Mouse (Mus musculus) liver, embryonic 13.5 days (tissue): ENCODE measurements at regions not wholly inside any gene's neighbourhood (a gene's known extent, or its start where the extent isn't known, plus 50 kb on each side); places are given as distances from the start of the nearest gene placed in this dataset.

Experiments used
- ATAC-seq: fragments of 200-750 bp; cut with Nextera tagmentation; 2 replicates; pipeline ENCODE4 v1.8.0; 2017; ENCODE audit warnings: low read depth, mild to moderate bottlenecking, moderate number of reproducible peaks, moderate library complexity
- DNase-seq: peaks from one replicate; pipeline ENCODE4 v3.0.0; 2022
- H3K27ac ChIP-seq: fragments of 300-500 bp; sonication (generic); 2 replicates; pipeline ENCODE4 v1.5.1; 2015; ENCODE audit warnings: moderate library complexity, mild to moderate bottlenecking, inconsistent platforms
- H3K27me3 ChIP-seq: fragments of 300-500 bp; sonication (generic); 2 replicates; pipeline ENCODE4 v1.6.1; 2015; ENCODE audit warnings: mild to moderate bottlenecking, inconsistent platforms
- H3K36me3 ChIP-seq: fragments of 300-500 bp; sonication (generic); 2 replicates; pipeline ENCODE4 v1.6.1; 2015; ENCODE audit warnings: mild to moderate bottlenecking, inconsistent platforms
- H3K4me1 ChIP-seq: fragments of 300-500 bp; sonication (generic); replicated peaks from 2 replicates; pipeline ENCODE4 v1.6.1; 2015; ENCODE audit warnings: inconsistent platforms
- H3K4me2 ChIP-seq: fragments of 300-500 bp; sonication (generic); 2 replicates; pipeline ENCODE4 v1.6.1; 2015; ENCODE audit warnings: inconsistent platforms, mild to moderate bottlenecking, moderate library complexity
- H3K4me3 ChIP-seq: fragments of 300-500 bp; sonication (generic); replicated peaks from 2 replicates; pipeline ENCODE4 v1.5.1; 2015; ENCODE audit warnings: mild to moderate bottlenecking, inconsistent platforms
- H3K9ac ChIP-seq: fragments of 300-500 bp; sonication (generic); 2 replicates; pipeline ENCODE4 v1.6.1; 2015; ENCODE audit warnings: mild to moderate bottlenecking, inconsistent platforms
- H3K9me3 ChIP-seq: fragments of 300-500 bp; sonication (generic); replicated peaks from 2 replicates; pipeline ENCODE4 v1.6.1; 2016; ENCODE audit warnings: inconsistent platforms
- WGBS: fragments of 180-500 bp; shearing (Covaris S2); methylation state at CpG from one replicate; pipeline ENCODE4 v1.1.7; 2015; ENCODE audit not compliant: insufficient replicate concordance; 5-methylcytosine and 5-hydroxymethylcytosine counted together

DNA sequence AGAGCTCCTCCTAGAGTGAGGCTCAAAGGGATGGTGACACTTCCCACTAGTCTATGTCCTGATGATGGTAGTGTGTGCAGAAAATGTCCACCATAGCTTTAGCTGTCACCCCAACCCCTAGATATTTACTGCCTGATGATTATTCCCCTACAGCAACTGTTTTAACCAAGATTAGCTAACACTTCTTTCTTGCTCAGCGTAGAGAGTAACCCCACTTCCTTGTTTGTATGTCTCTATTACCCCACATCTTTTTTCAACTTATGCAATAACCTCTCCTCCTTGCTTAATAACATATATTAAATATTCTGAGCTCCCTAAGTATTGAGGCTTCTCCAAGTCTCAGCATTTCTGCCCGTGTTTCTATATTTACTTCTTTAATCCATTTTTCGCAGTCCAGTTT is 404.2 kb upstream of the Cntn3 start:
- Histone ChIP-seq H3K27ac (no peak overlapping the region), H3K4me2 (no peak overlapping the region), H3K27me3 (no peaks in the 10 kb centered on the region), H3K9ac (no peak overlapping the region), H3K4me1 (no peaks in the 10 kb centered on the region), H3K36me3 (no peaks in the 10 kb centered on the region), H3K9me3 (0 out of 2 replicates have a peak, but pooled peaks cover 3% of the 10 kb centered on the region), H3K4me3 (no peak overlapping the region)
- no peak for DNase-seq
- 60% methylated on average over 3 of the region's 3 CpGs for WGBS
- ATAC-seq = no peak

DNA sequence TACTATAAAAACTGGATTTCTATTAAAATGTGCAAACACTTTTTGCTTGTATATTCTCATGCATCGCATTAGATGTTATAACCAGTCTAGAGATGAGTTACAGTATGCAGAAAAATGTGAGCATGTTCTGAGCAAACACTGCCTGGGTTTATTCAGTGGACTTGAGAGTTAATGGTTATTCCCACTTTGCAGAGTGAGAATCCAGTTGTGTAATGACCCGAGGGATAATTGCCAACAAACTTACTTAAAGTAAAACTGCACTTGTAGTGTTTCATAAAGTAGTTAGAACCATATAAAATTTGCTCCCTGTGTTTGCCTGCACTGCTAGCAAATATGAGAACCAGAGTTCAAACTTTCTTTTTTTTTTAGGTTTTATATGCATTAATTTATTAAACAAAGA is 450.4 kb upstream of the Cntn3 start:
- WGBS = 52% methylated on average over 2 of the region's 2 CpGs
- Histone ChIP-seq H3K9ac (no peak overlapping the region), H3K27ac (no peak overlapping the region), H3K4me1 (no peaks in the 10 kb centered on the region), H3K4me3 (no peak overlapping the region), H3K27me3 (no peaks in the 10 kb centered on the region), H3K9me3 (no peaks in the 10 kb centered on the region), H3K36me3 (no peaks in the 10 kb centered on the region), H3K4me2 (no peak overlapping the region)
- ATAC-seq (no peak), DNase-seq (no peak)

- 54% methylated on average over 2 of the region's 2 CpGs for WGBS
- no peaks in the 10 kb centered on the region for H3K36me3 ChIP-seq
- no peak overlapping the region for H3K4me2 ChIP-seq
- no peaks in the 10 kb centered on the region for H3K27me3 ChIP-seq
- no peak for DNase-seq
- no peaks in the 10 kb centered on the region for H3K4me1 ChIP-seq
- H3K9ac ChIP-seq = no peak overlapping the region
- H3K27ac ChIP-seq = no peak overlapping the region
- no peak for ATAC-seq
- H3K4me3 ChIP-seq = no peak overlapping the region
- no peaks in the 10 kb centered on the region for H3K9me3 ChIP-seq
Observed at GRCm38 (mm10) chr6:103024006-103024405, 451.1 kb upstream of the Cntn3 start.

DNA sequence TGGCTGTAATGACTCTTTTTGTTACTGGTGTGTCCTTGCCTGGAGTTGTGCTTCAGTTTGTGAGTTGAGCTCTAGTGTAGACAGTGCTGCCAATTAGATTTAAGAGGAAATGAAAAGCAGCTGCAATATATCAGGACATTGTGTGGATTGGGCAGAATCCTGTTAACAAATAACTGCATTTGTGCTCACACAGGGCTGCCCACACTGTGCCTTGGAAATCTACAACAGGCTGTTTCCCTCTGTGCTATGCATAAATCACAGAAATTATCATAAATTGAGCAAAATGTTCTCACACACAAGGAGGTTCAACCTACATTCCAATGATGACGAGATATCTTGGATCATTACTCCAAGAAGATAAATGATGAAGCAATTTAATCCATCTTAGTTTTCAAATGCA is 455.2 kb upstream of the Cntn3 start:
- Histone ChIP-seq H3K4me1 (no peaks in the 10 kb centered on the region), H3K27ac (no peak overlapping the region), H3K4me2 (no peak overlapping the region), H3K36me3 (no peaks in the 10 kb centered on the region), H3K4me3 (no peak overlapping the region), H3K27me3 (no peaks in the 10 kb centered on the region), H3K9me3 (no peaks in the 10 kb centered on the region), H3K9ac (no peak overlapping the region)
- ATAC-seq (no peak), DNase-seq (no peak)
- WGBS = 59% methylated on average over 1 of the region's 1 CpGs

- ATAC-seq (no peak), DNase-seq (no peak)
- Histone ChIP-seq H3K4me1 (no peaks in the 10 kb centered on the region), H3K36me3 (no peaks in the 10 kb centered on the region), H3K4me2 (no peak overlapping the region), H3K27ac (no peak overlapping the region), H3K27me3 (no peaks in the 10 kb centered on the region), H3K9me3 (no peaks in the 10 kb centered on the region), H3K4me3 (no peak overlapping the region), H3K9ac (no peak overlapping the region)
- WGBS = 30% methylated on average over 4 of the region's 4 CpGs
Observed at GRCm38 (mm10) chr6:103033418-103033817, 460.5 kb upstream of the Cntn3 start.

DNA sequence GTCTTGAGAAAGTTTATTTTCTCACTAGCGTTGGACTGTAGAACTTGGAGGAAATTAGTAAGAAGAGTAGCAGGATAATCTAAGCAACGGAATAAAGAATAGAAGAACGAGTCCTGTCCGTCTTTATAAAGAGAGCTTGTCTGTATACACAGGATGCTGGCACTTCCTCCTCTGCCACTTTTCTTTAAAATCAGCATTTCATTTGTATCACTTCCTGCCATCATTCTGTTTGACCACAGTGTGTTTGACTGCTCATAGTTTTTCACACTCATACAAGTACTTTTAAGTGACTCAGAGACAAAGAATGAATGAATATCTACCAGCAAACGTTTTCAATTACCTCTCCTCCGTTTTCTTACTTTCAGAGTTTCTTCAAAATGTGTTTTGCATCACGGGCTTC is 461.0 kb upstream of the Cntn3 start:
- no peak overlapping the region for H3K9ac ChIP-seq
- no peak overlapping the region for H3K4me3 ChIP-seq
- DNase-seq = no peak
- H3K4me1 ChIP-seq = no peaks in the 10 kb centered on the region
- H3K27me3 ChIP-seq = no peaks in the 10 kb centered on the region
- no peaks in the 10 kb centered on the region for H3K9me3 ChIP-seq
- no peaks in the 10 kb centered on the region for H3K36me3 ChIP-seq
- ATAC-seq = no peak
- H3K4me2 ChIP-seq = no peak overlapping the region
- no peak overlapping the region for H3K27ac ChIP-seq
- 12% methylated on average over 7 of the region's 7 CpGs for WGBS

- H3K4me1 ChIP-seq = no peaks in the 10 kb centered on the region
- no peaks in the 10 kb centered on the region for H3K27me3 ChIP-seq
- 62% methylated on average over 5 of the region's 5 CpGs for WGBS
- H3K9ac ChIP-seq = no peak overlapping the region
- no peak for DNase-seq
- no peak overlapping the region for H3K4me2 ChIP-seq
- H3K9me3 ChIP-seq = no peaks in the 10 kb centered on the region
- ATAC-seq = no peak
- H3K27ac ChIP-seq = no peak overlapping the region
- no peak overlapping the region for H3K4me3 ChIP-seq
- no peaks in the 10 kb centered on the region for H3K36me3 ChIP-seq
Observed at GRCm38 (mm10) chr6:103060591-103060990, 449.8 kb upstream of the Chl1 start.

DNA sequence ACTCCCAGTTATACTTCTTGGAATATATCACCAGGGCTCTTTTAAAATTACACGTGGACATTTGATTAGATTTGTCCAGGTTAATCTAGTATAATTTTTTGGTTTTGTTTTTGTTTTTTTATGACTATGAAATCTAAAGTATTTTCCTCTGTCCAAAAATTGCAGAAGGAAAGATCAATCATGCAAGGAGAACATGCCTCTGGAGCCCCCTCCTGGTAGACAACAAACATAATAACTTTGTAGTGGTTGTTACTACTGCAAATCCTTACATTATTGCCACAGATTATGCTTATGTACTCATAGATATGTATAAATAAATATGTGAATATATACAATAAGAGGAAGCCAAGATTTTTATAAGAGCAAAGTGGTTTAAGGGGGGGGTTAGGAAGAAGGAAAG is 404.2 kb upstream of the Chl1 start:
- Histone ChIP-seq H3K4me1 (no peaks in the 10 kb centered on the region), H3K27me3 (no peaks in the 10 kb centered on the region), H3K4me3 (no peak overlapping the region), H3K9me3 (no peaks in the 10 kb centered on the region), H3K4me2 (no peak overlapping the region), H3K9ac (no peak overlapping the region), H3K27ac (no peak overlapping the region), H3K36me3 (no peaks in the 10 kb centered on the region)
- no peak for ATAC-seq
- WGBS = 37% methylated on average over 1 of the region's 1 CpGs
- no peak for DNase-seq

GRCm38 (mm10) chr6:103119537-103119936 is 390.8 kb upstream of the Chl1 start:
- no peak overlapping the region for H3K9ac ChIP-seq
- no peaks in the 10 kb centered on the region for H3K27me3 ChIP-seq
- DNase-seq (no peak), ATAC-seq (no peak)
- H3K9me3 ChIP-seq = no peaks in the 10 kb centered on the region
- no peaks in the 10 kb centered on the region for H3K36me3 ChIP-seq
- H3K4me2 ChIP-seq = no peak overlapping the region
- H3K27ac ChIP-seq = no peak overlapping the region
- WGBS = 40% methylated on average over 2 of the region's 2 CpGs
- no peak overlapping the region for H3K4me3 ChIP-seq
- H3K4me1 ChIP-seq = no peaks in the 10 kb centered on the region

DNA sequence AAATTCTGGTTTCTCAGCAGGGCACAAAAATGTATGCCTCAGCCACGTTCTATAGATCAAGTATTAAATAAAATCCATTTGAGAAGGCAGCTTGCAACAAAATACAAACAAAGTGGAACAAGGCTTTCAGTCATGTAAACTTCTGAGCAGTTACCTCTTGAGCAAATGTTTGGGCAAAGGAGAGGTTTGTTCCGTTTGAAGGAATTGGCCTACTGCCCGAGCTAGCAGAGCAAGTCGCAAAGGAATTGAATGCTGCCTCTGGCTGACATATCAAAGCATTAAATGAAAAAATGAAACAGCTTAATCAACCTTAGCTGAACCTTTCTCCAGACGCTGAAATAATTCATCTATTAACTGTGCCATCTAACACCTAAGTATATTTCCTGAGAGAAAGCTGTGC is 369.5 kb upstream of the Chl1 start:
- 57% methylated on average over 5 of the region's 5 CpGs for WGBS
- no peak overlapping the region for H3K27ac ChIP-seq
- H3K36me3 ChIP-seq = no peaks in the 10 kb centered on the region
- H3K9me3 ChIP-seq = no peaks in the 10 kb centered on the region
- H3K4me1 ChIP-seq = no peaks in the 10 kb centered on the region
- H3K4me2 ChIP-seq = no peak overlapping the region
- H3K9ac ChIP-seq = no peak overlapping the region
- DNase-seq (no peak), ATAC-seq (no peak)
- no peak overlapping the region for H3K4me3 ChIP-seq
- H3K27me3 ChIP-seq = no peaks in the 10 kb centered on the region

GRCm38 (mm10) chr6:103177851-103178250 is 332.5 kb upstream of the Chl1 start:
- Histone ChIP-seq H3K36me3 (no peaks in the 10 kb centered on the region), H3K9me3 (no peaks in the 10 kb centered on the region), H3K9ac (no peak overlapping the region), H3K27ac (no peak overlapping the region), H3K4me1 (no peaks in the 10 kb centered on the region), H3K4me3 (no peak overlapping the region), H3K4me2 (no peak overlapping the region), H3K27me3 (no peaks in the 10 kb centered on the region)
- WGBS = 28% methylated on average over 1 of the region's 1 CpGs
- DNase-seq (no peak), ATAC-seq (no peak)

- no peak for ATAC-seq
- no peaks in the 10 kb centered on the region for H3K4me1 ChIP-seq
Observed at GRCm38 (mm10) chr6:103183355-103183754, 327.0 kb upstream of the Chl1 start.

DNA sequence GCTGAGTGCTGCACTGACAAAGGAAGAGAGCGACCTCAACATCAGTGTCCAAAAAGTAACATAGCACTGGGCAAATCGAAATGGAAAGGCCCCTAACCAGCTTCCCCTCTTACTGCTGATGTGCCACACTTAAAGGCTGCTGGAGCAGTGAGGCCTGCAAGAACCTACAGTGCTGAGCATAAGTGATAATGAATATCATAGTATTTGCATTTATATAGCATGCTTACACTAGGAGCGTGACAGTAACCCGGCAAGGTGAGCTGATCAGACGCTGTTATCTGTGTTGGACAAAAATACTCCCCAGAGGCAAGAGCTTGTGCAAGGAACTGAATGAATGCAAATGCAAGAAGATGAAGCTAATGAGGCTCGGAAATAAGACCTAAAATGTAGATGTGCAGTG is 313.5 kb upstream of the Chl1 start:
- Histone ChIP-seq H3K4me3 (no peak overlapping the region), H3K9me3 (no peaks in the 10 kb centered on the region), H3K4me2 (no peak overlapping the region), H3K9ac (no peak overlapping the region), H3K36me3 (no peaks in the 10 kb centered on the region), H3K27ac (no peak overlapping the region), H3K27me3 (no peaks in the 10 kb centered on the region), H3K4me1 (no peaks in the 10 kb centered on the region)
- 71% methylated on average over 6 of the region's 6 CpGs for WGBS
- DNase-seq = no peak
- no peak for ATAC-seq

More at GRCm38 (mm10) chr6:103183355-103183754, 327.0 kb upstream of the Chl1 start:
- Histone ChIP-seq H3K9ac (no peak overlapping the region), H3K4me3 (no peak overlapping the region), H3K4me2 (no peak overlapping the region), H3K9me3 (no peaks in the 10 kb centered on the region), H3K36me3 (no peaks in the 10 kb centered on the region), H3K27ac (no peak overlapping the region), H3K27me3 (no peaks in the 10 kb centered on the region)
- DNase-seq = no peak
